Mouse (Mus musculus) CD4-positive, CD25-positive, alpha-beta regulatory T cell, adult 2 months (primary cell): ENCODE measurements around the gene Mob3a.
A peak's percentile ranks its signal among the peaks of the same experiment; 100 is the strongest.

Experiments used
- DNase-seq: peaks from one replicate; pipeline ENCODE4 v3.0.0-alpha.2; 2012; ENCODE audit warnings: low read depth, low spot score

Gene Mob3a

DNA sequence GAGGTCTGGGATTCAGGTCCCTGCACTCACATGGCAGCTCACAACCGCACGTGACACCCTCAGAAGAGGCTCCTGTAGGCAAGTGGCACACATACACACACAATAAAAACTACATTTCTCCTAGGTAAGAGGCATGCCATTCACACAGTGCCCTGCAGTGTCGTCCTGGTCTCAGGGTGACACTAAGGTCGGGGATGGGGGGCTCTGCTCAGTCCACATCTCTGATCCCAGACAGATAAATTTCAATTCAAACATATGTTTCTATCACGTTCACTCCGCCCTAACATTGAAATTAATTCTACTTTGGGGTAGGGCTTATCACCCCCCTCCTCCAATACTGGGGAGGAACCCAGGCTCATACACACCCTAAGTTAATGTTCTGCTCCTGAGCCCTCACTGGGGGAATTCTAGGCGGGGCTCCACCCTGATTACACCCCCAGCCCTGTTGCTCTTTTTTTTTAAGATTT, 1.7 kb downstream of the Mob3a start:
- DNase-seq = peak; percentile 53

DNA sequence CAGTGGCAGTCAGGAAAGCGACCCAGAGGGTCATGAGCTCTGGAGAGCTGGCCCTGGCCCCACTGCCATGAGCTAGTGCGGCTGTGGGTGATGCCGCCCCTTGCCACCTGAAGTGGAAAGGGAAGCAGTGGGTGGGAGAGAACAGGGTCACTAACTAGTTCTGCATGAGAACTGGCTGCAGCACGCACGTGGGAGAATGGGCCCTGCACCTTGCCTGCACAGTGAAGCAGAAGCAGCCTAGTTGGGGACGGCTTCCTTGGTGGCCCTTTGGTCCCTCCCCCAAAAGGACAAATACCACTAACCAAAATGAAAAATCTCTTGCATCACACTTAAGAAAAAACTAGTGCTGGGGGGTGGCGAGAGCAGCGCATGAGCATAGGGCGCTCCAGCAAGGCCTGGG, 3.2 kb downstream of the Mob3a start:
- peak; percentile 50 for DNase-seq

DNA sequence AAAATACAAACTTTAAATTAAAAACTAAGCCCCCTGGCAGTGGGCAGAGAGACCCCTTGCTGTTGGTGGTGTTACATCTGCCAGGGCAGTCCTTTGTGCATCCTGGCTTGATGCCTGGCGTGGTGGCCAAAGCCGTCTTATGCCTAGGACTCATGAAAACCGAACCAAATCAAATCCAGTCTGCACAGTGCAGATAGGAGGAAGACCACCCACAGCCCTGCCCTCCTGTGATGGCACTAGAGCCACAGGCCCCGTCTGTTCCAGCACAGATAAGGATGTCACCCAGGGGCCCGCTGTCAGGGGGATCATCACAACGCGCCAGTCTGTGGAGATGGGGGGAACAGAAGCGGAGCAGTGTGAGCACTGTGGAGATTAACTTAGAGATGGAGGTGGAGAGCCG, 4.0 kb downstream of the Mob3a start:
- DNase-seq = no peak

DNA sequence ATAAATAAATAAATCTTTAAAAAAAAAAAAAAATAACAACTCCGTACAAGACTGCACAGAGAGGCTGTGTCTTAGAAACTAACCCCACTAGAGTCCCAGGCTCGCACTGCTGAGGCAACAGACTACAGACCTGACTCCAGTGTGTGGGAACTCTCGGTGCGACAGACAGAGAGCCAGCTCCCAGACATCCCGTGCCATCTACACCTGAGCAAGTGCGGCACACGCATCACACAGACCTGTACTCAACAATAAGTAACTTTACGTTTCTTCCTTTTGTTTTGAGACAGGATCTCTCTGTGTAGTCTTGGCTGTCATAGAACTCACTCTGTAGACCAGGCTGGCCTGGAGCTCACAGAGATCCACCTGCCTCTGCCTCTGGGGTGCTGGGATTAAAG, 4.4 kb downstream of the Mob3a start:
- DNase-seq = peak; percentile 55

DNA sequence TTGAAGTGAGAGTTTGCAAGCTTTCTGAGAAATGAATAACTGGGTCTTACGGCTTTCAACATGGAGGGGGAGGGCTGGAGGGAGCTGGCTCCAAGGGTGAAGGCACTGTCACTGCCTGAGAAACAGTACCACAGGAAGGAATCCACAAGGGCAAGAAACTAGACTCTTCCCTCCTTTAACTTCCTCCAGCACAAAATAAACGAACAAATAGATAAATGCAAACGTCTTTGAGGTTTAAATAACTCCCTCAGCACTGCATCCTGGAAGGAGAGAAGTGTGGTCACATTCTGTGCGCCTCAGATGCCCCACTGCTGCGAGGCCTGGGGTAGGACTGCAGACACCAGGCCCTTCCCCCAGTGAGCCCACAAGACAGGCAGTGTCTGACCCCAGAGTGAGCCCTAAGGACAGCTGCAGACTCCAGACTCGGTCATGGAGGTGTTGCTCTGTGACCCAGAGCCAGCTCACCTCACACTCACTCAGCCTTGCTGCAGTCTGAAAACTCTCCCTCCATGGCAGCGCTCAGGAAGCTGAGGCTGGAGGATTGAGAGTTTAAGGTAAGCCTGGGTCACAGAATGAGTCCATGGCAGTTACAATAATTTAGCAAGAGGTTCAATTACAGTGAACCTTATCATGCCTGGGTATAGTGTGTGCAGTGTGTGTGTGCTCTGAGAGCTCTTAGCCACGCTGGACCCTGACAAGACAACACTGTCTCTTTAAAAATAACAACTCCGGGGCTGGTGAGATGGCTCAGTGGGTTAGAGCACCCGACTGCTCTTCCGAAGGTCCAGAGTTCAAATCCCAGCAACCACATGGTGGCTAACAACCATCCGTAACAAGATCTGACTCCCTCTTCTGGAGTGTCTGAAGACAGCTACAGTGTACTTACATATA, 5.0 kb downstream of the Mob3a start:
- peak; percentile 47 for DNase-seq

DNA sequence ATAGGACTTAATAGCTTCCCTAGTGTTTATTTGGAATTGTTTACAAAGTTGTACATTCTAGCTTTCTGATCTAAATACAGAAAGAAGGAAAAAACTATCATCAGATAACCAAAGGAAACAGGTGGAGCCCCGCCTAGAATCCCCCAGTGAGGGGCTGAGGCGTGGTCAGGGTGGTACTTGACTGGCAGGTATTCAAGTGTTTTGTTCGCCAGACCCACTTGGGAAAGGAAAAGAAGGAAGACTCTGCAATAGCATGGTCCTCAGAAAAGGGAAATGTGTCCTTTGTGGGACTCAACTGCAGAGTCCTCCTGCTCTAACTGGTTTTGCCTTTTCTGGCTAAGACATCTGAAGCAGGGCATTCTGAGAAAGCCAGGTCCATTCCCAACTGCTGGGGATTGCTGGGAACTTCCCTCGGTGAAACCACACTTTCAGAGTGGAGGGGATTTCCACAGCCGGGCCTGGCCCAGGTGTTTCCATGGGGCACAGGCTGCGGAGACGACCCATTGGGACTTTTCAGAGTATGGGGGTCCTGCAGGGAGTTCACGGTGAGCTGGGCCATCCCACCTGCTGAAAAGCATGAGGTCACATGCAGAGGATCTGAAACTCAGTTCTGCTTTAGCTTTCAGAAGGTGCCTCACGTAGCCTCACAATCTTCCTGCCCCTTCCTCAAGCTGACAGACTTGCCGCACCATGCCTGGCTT, 5.8 kb downstream of the Mob3a start:
- DNase-seq = peak; percentile 78

DNA sequence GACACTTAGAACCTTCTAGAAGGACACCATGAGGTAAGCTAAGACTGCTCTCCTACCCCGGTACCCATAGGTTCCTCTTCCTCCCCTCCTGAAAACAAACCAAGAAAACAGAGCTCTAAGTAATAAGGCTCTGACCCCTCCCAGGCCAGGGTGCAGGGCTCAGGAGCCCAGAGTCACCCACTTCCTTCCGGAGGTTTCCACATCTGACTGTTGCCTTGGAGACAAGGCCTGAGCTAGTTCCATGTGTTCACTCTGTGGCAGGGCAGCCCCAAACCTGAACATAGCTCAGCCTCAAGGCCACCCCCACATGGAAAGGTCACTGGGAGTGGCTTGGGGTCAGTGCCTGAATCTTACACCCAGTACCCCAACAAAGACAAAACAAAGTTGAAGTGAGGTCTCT, 6.6 kb downstream of the Mob3a start:
- DNase-seq = peak; percentile 93

DNA sequence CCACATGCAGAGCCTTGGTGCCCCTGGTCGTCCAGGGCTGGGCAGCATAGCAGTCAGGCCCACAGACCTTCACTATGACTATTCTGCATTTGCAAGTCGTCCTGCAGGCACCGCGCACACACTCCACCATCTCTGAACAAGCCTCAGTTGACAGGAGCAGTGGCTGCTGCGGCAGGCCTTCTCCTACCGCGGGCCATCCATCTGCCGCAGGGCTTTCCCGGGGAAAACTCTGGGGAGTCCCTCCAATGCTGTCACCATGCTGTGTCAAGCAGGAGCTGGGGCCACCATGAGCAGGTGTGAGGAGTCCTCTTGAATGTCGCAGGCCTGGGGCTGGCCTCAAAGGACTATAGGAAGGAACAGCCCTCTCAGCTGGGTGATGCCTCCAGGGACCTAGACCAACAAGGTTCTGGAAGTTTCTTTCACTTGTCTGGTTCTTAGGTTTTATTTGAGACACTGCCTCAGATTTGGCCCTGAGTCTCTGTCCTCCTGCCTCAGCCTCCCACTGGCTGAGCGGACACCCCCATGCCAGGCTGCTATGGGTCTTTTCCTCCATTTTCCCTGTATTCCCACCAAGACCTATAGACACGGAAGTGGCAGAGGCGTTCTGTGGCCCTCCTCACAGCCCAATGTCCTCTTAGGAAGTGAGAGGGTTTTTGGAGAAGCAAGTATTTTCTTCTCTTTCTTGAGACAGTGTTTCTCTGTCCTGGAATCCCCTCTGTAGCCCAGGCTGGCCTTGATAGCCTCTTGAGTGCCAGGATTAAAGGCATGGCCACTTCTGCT, 7.4 kb downstream of the Mob3a start:
- DNase-seq = peak; percentile 44

DNA sequence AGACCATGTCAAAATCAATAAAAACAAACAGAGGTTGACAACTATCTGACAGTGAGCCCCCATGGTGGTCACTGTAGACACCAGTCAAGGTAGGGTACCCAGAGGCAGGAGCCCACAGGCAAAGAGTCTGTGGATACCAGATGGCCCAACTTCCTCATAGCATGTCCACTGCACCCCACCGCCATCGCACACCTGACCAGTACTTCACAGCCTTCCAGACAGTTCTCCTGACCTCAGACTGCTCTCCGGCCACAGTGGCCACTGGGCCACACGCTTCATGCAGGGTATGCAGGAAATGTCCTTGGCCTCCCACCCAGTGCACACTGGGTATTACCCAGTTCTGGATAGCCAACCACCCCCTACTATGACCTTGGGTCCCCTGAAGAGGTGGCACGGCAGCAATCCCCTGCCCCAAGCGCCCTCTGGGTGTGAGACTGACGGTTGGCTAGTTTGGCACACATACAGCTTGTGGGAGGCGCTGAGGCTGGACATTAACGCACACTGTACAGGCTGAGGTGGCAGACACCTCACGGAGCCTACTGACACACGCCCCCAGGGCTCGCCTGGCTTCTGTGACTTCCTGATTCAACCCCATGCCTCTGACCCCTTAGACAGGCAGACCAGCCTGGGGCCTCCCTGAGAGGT, 8.3 kb downstream of the Mob3a start:
- peak; percentile 35 for DNase-seq

DNA sequence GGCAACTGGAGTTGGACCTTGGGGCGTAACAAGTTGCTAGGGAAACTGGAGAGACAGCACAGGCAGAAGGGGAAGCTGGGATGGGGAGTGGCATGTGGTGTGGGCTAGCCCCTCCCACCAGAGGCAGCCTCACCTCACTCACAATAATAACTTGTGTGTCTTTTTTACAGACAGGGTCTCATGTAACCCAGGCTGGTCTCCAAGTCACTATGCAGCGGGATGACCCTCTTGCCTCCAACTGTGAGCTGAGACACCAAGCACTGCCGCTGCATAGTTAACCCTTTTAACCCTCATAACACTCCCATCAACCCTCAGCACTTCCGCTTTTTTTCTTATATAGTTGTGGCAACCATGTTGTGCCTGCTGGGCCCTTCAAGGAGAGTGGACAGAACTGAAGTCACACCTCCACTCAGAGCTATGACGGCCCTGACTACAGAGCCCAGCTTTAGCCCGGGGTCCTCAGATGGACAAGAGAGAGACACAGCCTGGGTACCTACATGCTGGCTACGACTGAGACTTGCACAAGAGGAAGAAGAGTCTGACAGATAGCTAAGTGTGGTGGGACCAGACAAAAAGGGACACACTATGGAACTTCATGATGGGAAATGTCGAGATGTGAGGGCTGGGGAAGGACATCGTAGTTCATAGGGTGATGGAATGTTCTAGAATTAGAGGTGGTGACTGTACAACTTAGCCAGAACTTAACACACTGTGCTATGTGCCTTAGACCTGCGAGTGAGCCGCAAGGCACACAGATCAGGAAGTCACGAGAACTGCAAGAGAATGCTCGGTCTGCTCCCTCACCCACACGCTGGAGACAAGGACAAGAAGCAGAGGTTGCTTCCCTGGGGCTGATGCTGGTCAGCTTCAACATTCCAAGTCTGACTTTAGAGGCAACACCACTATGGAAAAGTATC, 9.3 kb downstream of the Mob3a start:
- peak; percentile 71 for DNase-seq

DNA sequence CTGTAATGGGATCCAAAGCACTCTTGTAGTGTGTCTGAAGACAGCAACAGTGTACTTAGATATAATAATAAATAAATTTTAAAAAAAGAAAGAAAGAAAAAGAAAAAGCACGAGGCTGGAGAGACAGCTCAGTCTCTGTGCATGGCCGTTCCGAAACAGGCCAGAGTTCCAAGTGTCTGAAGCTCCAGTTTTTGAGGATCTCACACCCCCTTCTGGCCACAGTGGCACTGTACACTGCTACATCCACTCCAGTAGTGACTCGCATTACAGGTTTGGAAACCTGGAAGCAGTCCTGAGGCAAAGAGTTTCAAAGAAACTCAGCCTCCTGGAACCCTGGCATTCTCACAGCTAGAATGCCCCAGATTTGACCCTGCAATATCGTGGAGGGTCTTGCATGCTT, 13.9 kb downstream of the Mob3a start:
- peak; percentile 86 for DNase-seq

DNA sequence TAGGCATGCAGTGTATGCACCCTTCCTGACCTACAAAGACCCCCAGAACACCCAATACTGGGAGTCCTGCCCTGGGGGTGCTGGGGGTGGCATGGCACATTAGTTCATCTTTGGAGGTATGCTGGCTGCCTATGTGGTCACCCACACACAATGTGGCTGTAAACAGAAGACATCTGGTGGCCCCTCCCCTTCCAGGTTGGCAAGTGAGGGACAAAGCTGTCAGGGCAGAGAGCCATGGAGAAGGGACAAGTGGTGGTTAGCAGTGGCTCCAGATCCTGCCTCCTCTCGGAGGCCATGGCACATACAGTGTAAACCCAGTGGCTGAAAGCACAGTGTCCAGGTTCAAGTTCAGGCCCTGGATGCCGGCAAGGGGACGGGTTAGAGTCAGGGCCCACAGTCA, 15.2 kb downstream of the Mob3a start:
- no peak for DNase-seq

DNA sequence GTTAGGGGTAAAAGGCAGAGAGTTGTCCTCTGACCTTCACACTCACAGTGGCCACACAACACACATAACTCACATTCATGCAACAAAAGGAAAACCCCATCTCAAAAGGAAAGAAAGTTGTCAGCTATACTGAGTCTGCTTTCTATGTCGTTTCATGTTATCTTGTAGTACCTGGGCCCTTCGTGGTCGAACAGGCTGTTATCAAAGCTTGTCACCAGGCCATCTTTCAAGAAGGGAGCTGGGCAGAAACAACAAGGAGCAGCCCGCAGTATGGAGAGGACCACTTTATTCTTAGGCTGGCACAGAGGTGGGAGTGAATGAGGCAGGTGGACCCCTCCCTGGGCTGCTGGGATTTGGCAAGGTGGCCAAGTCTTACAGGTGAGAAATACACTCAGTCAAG, 16.8 kb downstream of the Mob3a start:
- DNase-seq = no peak

DNA sequence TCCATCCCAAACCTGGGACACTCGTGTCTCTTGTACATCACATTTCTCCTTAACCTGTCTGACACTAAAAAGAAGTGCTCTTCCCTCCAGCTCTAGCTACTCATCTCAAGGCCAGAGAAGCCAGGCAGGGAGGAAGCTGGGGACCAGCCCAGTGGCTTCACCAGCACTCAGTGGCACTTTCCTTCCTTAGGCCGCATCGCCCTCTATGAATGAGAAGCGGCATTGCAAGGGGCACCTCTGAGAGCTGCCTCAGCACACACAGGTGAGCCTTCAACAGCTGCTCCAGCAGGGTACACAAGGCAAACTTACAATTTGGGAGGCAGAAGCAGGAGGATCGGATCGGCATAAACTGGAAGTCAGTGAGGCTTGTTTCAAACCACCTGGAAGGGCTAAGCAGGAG, 17.6 kb downstream of the Mob3a start:
- peak; percentile 89 for DNase-seq

DNA sequence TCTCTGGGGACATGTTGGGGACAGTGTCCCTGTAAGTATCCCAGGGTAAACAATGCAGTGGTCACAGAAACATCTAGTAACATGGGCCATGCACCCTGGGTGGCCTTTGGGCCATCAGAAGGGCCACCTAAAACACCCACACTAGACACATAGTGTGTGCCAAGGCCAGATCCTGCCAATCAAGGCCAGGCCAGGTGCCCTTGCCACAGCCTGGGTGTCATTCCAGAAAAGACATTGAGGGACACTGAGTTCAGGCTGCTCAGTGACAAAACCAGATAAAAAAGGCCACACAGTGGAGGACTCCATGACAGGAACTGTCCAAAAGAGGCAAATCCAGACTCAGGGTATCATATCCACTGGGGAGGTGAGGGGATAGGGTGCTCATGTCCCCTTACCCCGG, 18.1 kb downstream of the Mob3a start:
- DNase-seq = no peak

DNA sequence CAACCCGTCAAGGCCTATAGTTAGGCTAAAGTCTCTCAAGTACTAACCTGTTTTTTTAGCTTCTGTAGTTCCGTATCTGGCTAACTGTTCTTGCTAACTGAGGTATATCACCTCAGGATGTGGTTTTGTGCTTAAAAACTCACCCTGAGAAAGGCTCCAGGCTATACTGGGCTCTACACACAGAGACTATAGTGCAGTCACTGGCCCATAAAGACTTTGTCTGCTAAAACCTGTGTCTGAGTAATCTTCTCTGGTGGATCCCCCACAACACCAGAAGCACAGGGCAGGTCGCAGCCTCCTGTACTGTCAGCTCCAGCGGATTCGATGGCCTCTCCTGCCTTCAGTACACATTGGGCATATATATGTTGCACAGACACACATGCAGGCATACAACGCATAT, 19.8 kb downstream of the Mob3a start:
- peak; percentile 75 for DNase-seq

DNA sequence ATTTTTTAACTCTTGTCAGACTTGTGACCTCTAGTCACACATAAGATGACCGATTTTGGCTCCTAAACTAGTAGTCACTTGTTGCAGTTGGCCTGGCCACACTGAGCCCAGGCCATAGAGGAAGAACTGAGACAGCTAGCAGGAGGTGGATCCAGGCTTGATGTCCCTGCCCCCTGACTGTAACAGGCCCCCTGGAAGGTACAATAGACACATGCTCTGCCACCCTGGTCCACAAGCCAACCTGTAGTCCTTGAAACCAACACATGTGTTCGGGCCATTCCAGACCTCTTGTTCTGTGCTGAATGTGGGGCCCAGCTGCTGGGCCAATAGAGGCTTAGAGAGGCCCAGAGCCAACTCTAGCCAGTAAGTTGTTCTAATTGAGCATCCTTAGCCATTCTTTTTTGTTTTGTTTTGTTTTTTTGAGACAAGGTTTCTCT, 21.5 kb downstream of the Mob3a start:
- no peak for DNase-seq

DNA sequence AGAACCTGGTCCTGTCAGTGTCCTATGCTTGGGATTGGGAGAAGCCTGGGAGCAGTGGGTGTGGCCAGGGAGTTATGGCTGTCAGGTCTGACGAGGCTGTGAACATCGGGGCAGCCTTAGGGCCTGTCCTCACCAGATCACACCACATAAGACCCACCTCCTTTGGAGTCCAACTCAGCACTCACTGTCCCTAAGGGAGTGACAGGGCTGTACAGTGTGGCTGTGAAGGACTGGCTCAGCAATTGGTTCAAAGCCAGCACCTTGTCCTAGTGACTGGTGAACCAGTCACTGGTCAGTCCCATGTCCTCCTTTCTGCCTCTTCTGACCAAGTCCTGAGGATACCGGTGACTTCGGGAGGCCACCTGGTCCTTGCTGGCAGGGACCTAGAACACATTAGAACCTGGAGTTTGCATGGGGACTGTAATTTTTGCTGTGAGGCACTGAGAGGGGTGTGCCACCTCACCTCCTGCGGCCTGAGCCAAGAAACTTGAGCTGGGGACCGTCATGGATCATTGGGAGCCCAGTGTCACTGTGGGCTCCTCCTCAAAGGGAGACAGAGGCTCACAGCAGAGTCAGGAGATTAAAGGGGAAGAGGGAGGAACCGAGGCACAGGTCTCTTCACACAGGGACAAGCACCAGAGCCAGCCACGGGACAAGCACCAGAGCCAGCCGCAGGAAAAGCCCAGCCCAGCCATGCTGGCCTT, 22.1 kb downstream of the Mob3a start:
- no peak for DNase-seq

DNA sequence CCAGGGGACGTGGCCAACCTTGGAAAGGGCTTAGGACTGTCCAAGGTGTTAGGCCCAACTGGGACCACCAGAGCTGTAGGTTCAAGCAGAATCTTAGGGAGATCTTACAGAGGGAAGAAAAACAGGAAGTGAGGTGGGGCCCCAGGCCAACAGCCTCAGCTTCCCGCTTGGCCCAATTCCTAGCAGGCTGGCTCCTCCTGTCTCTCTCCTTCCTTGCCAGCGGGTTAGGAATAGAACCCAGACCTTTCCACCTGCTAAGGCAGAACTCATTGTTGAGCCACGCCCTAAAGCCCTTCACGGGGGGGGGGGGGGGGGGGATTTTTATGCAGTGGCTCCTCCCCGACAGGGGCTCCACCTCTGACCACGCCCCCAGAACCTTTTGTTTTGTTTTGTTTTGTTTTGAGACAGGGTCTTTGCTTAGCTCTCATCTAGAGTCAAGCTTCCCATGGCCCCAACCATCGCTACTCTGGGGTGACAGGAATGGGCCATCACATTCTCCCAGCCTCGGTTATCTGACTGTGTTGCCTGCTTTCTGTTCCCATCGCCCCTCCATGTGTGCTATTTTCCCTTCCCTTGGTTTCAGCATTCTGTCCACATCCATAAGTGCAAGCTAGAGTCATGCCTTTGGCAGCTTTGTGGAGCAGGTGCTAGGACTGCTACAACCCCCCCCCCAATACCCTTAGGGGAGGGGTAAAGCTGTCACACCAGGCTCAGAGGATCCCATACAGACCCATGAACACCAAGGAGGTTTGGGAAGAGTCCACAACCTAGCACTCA, 23.0 kb downstream of the Mob3a start:
- peak; percentile 68 for DNase-seq
